Mouse (Mus musculus): ENCODE measurements around the gene Alg5. TPM values are rescaled to one million over a fixed set of nuclear protein-coding genes. Genes with fewer than 3 reads are reported as not detected.

Alg5 gene
- polyA plus RNA-seq, 1 experiment from 2014 or later: 45.0 TPM

GRCm38 (mm10) chr3:54797211-54797610 lies 61.9 kb downstream of the Alg5 start:
- no peak overlapping the region for H3K4me2 ChIP-seq
- peaks cover 16% of the 10 kb centered on the region for H3K9me3 ChIP-seq
- H3K27ac ChIP-seq: no peak overlapping the region
- ATAC-seq (ENCODE audit: insufficient number of reproducible peaks, insufficient read depth, low FRiP score, low TSS enrichment, low read depth): no peak
- no peaks in the 10 kb centered on the region for H3K4me1 ChIP-seq (replicated peaks)
- H3K4me3 ChIP-seq (replicated peaks): no peak overlapping the region
- H3K36me3 ChIP-seq: peaks cover 16% of the 10 kb centered on the region; the same call in 1 of the 2 replicates
- H3K9ac ChIP-seq (replicated peaks): no peak overlapping the region
- no peaks in the 10 kb centered on the region for H3K27me3 ChIP-seq
- WGBS: 36% methylated on average over 16 of the region's 16 CpGs

Other genes with a start within 250 kb of the Alg5 start
- 126 and 129 TPM in 2 replicates for gene Supt20, start 42.7 kb upstream of the Alg5 start, polyA plus RNA-seq (2016; fragmentation: Nextera tagmentation; extraction: Ambion mirVana)
- gene Gm21958, start 21.2 kb upstream of the Alg5 start, polyA plus RNA-seq (2016; fragmentation: Nextera tagmentation; extraction: Ambion mirVana): not detected in 2 replicates
- gene Exosc8, start 146 bp upstream of the Alg5 start, polyA plus RNA-seq (2016; fragmentation: Nextera tagmentation; extraction: Ambion mirVana): 158 and 163 TPM in 2 replicates
- 0.87 and 1.1 TPM in 2 replicates for gene Smad9, start 20.0 kb downstream of the Alg5 start, polyA plus RNA-seq (2016; fragmentation: Nextera tagmentation; extraction: Ambion mirVana)
- gene Rfxap, start 72.3 kb downstream of the Alg5 start, polyA plus RNA-seq (2016; fragmentation: Nextera tagmentation; extraction: Ambion mirVana): 60.8 and 64.0 TPM in 2 replicates
- gene Sertm1, start 180.3 kb downstream of the Alg5 start, polyA plus RNA-seq (2016; fragmentation: Nextera tagmentation; extraction: Ambion mirVana): not detected in 2 replicates

Measured in limb, embryonic 12.5 days (tissue).